Mouse (Mus musculus) kidney, postnatal 0 days (tissue): Measurements from ENCODE around the gene Kif26b. TPM values are rescaled to one million over a fixed set of nuclear protein-coding genes. Genes with fewer than 3 reads are reported as not detected.

Experiments used
- ATAC-seq: fragments of 200-750 bp; cut with Nextera tagmentation; replicated peaks from 2 replicates; pipeline ENCODE4 v1.8.0; 2017; ENCODE audit warnings: low read depth, moderate number of reproducible peaks, moderate TSS enrichment, moderate library complexity; ENCODE audit not compliant: low FRiP score
- DNase-seq: peaks from one replicate; pipeline ENCODE4 v3.0.0-alpha.2; 2016; ENCODE audit warnings: low spot score
- H3K27ac ChIP-seq: fragments of 300-500 bp; sonication (generic); 2 replicates; pipeline ENCODE4 v1.5.1; 2014; ENCODE audit warnings: mild to moderate bottlenecking
- H3K27me3 ChIP-seq: fragments of 300-500 bp; sonication (generic); 2 replicates; pipeline ENCODE4 v1.6.1; 2014; ENCODE audit warnings: low read length, mixed read lengths; ENCODE audit not compliant: insufficient read depth
- H3K36me3 ChIP-seq: fragments of 300-500 bp; sonication (generic); 2 replicates; pipeline ENCODE4 v1.6.1; 2014; ENCODE audit warnings: low read length, mixed read lengths; ENCODE audit not compliant: insufficient read depth
- H3K4me1 ChIP-seq: fragments of 300-500 bp; sonication (generic); replicated peaks from 2 replicates; pipeline ENCODE4 v1.6.1; 2014; ENCODE audit warnings: antibody characterized with exemption, low read length, mixed read lengths; ENCODE audit not compliant: insufficient read depth
- H3K4me2 ChIP-seq: fragments of 300-500 bp; sonication (generic); 2 replicates; pipeline ENCODE4 v1.6.1; 2014; ENCODE audit warnings: mild to moderate bottlenecking, low read length, moderate library complexity, mixed read lengths
- H3K4me3 ChIP-seq: fragments of 300-500 bp; sonication (generic); replicated peaks from 2 replicates; pipeline ENCODE4 v1.5.1; 2014; ENCODE audit warnings: low read depth, low read length
- H3K9ac ChIP-seq: fragments of 300-500 bp; sonication (generic); 2 replicates; pipeline ENCODE4 v1.6.1; 2014; ENCODE audit warnings: low read depth, low read length
- H3K9me3 ChIP-seq: fragments of 300-500 bp; sonication (generic); replicated peaks from 2 replicates; pipeline ENCODE4 v1.6.1; 2016; ENCODE audit warnings: low read length, inconsistent platforms, mixed read lengths
- CTCF ChIP-seq: IDR thresholded peaks from 2 replicates; pipeline ENCODE4 v1.5.1; 2016; ENCODE audit warnings: antibody characterized with exemption, low read depth, mild to moderate bottlenecking, moderate library complexity
- WGBS: fragments of 180-500 bp; shearing (Covaris S2); extraction: QIAGEN DNeasy Blood & Tissue Kit; methylation state at CpG from one replicate; pipeline ENCODE4 v1.1.7; 2014; 5-methylcytosine and 5-hydroxymethylcytosine counted together
- polyA plus RNA-seq: library from polyadenylated mRNA; unstranded; fragments of >200 nt; fragmentation: Nextera tagmentation; extraction: Ambion mirVana; gene quantifications from 2 replicates; pipeline ENCODE4 v1.2.1, GENCODE M21; 2015

Kif26b gene
- polyA plus RNA-seq, 1 experiment from 2014 or later: 6.4 TPM

GRCm38 (mm10) chr1:178666524-178666923 lies 137.6 kb downstream of the Kif26b start:
- 71% methylated on average over 7 of the region's 7 CpGs for WGBS
- DNase-seq (no peak), ATAC-seq (no peak)
- Histone ChIP-seq H3K4me2 (no peak overlapping the region), H3K4me3 (no peak overlapping the region), H3K36me3 (no peaks in the 10 kb centered on the region), H3K27me3 (no peaks in the 10 kb centered on the region), H3K4me1 (no peaks in the 10 kb centered on the region), H3K9me3 (no peaks in the 10 kb centered on the region), H3K27ac (no peak overlapping the region), H3K9ac (no peak overlapping the region)
- TF ChIP-seq CTCF: no peak

- Histone ChIP-seq H3K4me2 (no peak overlapping the region), H3K4me1 (no peaks in the 10 kb centered on the region), H3K4me3 (no peak overlapping the region), H3K36me3 (no peaks in the 10 kb centered on the region), H3K27ac (peak overlapping the region; percentile 68), H3K9ac (no peak overlapping the region), H3K9me3 (no peaks in the 10 kb centered on the region), H3K27me3 (no peaks in the 10 kb centered on the region)
- 69% methylated on average over 7 of the region's 7 CpGs for WGBS
- DNase-seq: no peak
- no peak for ATAC-seq
- TF ChIP-seq CTCF: no peak
Observed at GRCm38 (mm10) chr1:178667808-178668207, 138.9 kb downstream of the Kif26b start.

- Histone ChIP-seq H3K9ac (no peak overlapping the region), H3K36me3 (no peaks in the 10 kb centered on the region), H3K9me3 (no peaks in the 10 kb centered on the region), H3K4me2 (no peak overlapping the region), H3K4me3 (no peak overlapping the region), H3K4me1 (no peaks in the 10 kb centered on the region), H3K27ac (peak overlapping the region; percentile 68), H3K27me3 (no peaks in the 10 kb centered on the region)
- no peak for DNase-seq
- 84% methylated on average over 4 of the region's 4 CpGs for WGBS
- peak; percentile 72; the same call in 1 of the 2 replicates for ATAC-seq
- no peak for TF ChIP-seq CTCF
Observed at GRCm38 (mm10) chr1:178668907-178669306, 140.0 kb downstream of the Kif26b start.

DNA sequence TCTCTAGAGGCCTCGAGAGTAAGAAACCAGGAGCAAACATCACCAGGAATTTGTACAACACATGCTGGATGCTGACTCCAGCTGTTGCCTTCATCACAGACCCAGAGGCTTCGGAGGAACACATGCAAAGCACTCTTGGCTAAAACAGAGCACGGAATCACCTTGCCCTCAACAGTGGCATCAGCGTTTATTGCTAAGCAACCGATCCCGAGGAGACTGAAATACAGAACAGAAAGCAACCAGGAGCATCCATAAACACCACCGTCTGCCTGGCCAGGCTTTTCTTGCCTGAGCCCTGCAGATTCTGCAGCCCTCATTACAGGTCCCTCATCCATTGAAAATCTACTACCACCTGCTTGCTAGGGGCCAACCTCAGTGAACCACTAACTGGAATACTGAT lies 144.1 kb downstream of the Kif26b start:
- DNase-seq (peak; percentile 18), ATAC-seq (no peak)
- TF ChIP-seq CTCF: no peak
- Histone ChIP-seq H3K4me3 (no peak overlapping the region), H3K27ac (no peak overlapping the region), H3K4me2 (no peak overlapping the region), H3K9ac (no peak overlapping the region), H3K36me3 (no peaks in the 10 kb centered on the region), H3K27me3 (no peaks in the 10 kb centered on the region), H3K4me1 (peaks cover 5% of the 10 kb centered on the region; the same call in 1 of the 2 replicates), H3K9me3 (no peaks in the 10 kb centered on the region)
- WGBS: 42% methylated on average over 7 of the region's 7 CpGs

- DNase-seq (no peak), ATAC-seq (no peak)
- 60% methylated on average over 2 of the region's 2 CpGs for WGBS
- TF ChIP-seq CTCF: no peak
- Histone ChIP-seq H3K9me3 (no peaks in the 10 kb centered on the region), H3K4me3 (no peak overlapping the region), H3K9ac (no peak overlapping the region), H3K4me2 (no peak overlapping the region), H3K27me3 (no peaks in the 10 kb centered on the region), H3K27ac (no peak overlapping the region), H3K4me1 (peaks cover 5% of the 10 kb centered on the region; the same call in 1 of the 2 replicates), H3K36me3 (no peaks in the 10 kb centered on the region)
Observed at GRCm38 (mm10) chr1:178673506-178673905, 144.6 kb downstream of the Kif26b start.

- Histone ChIP-seq H3K9me3 (no peaks in the 10 kb centered on the region), H3K4me1 (peaks cover 5% of the 10 kb centered on the region; the same call in 1 of the 2 replicates), H3K27me3 (no peaks in the 10 kb centered on the region), H3K27ac (no peak overlapping the region), H3K36me3 (no peaks in the 10 kb centered on the region), H3K4me2 (no peak overlapping the region), H3K4me3 (no peak overlapping the region), H3K9ac (no peak overlapping the region)
- DNase-seq (no peak), ATAC-seq (no peak)
- 80% methylated on average over 3 of the region's 3 CpGs for WGBS
- no peak for TF ChIP-seq CTCF
Observed at GRCm38 (mm10) chr1:178675542-178676252, 146.8 kb downstream of the Kif26b start.
